Mouse (Mus musculus) intestine, embryonic 14.5 days (tissue): ENCODE data around the gene Dmbx1. TPM values are rescaled to one million over a fixed set of nuclear protein-coding genes. Genes with fewer than 3 reads are reported as not detected.
A peak's percentile ranks its signal among the peaks of the same experiment; 100 is the strongest.

Experiments
- ATAC-seq: fragments of 200-750 bp; cut with Nextera tagmentation; replicated peaks from 2 replicates; pipeline ENCODE4 v1.8.0; 2017; ENCODE audit warnings: low read depth, moderate number of reproducible peaks, moderate TSS enrichment, moderate library complexity; ENCODE audit not compliant: low FRiP score, low TSS enrichment
- DNase-seq: peaks from one replicate; pipeline ENCODE4 v3.0.0-alpha.2; 2018; ENCODE audit warnings: low spot score
- H3K27ac ChIP-seq: fragments of 300-500 bp; sonication (generic); 2 replicates; pipeline ENCODE4 v1.5.1; 2014; ENCODE audit warnings: low read depth, mild to moderate bottlenecking, control low read depth
- H3K27me3 ChIP-seq: fragments of 300-500 bp; sonication (generic); replicated peaks from 2 replicates; pipeline ENCODE4 v1.6.1; 2014; ENCODE audit warnings: low read length, control low read depth; ENCODE audit not compliant: control insufficient read depth, insufficient read depth
- H3K36me3 ChIP-seq: fragments of 300-500 bp; sonication (generic); 2 replicates; pipeline ENCODE4 v1.6.1; 2014; ENCODE audit warnings: low read length, control low read depth; ENCODE audit not compliant: control insufficient read depth, insufficient read depth
- H3K4me1 ChIP-seq: fragments of 300-500 bp; sonication (generic); replicated peaks from 2 replicates; pipeline ENCODE4 v1.6.1; 2014; ENCODE audit warnings: low read length, control low read depth, mixed read lengths; ENCODE audit not compliant: control insufficient read depth, insufficient read depth
- H3K4me2 ChIP-seq: fragments of 300-500 bp; sonication (generic); 2 replicates; pipeline ENCODE4 v1.6.1; 2014; ENCODE audit warnings: low read length
- H3K4me3 ChIP-seq: fragments of 300-500 bp; sonication (generic); 2 replicates; pipeline ENCODE4 v1.5.1; 2014; ENCODE audit warnings: low read depth, low read length, control low read depth, mixed read lengths
- H3K9ac ChIP-seq: fragments of 300-500 bp; sonication (generic); 2 replicates; pipeline ENCODE4 v1.6.1; 2014; ENCODE audit warnings: mild to moderate bottlenecking, low read length
- H3K9me3 ChIP-seq: fragments of 300-500 bp; sonication (generic); 2 replicates; pipeline ENCODE4 v1.6.1; 2016; ENCODE audit warnings: low read length, control low read depth; ENCODE audit not compliant: control insufficient read depth
- WGBS: fragments of 180-500 bp; shearing (Covaris S2); extraction: QIAGEN DNeasy Blood & Tissue Kit; methylation state at CpG from one replicate; pipeline ENCODE4 v1.1.7; 2014; 5-methylcytosine and 5-hydroxymethylcytosine counted together
- polyA plus RNA-seq: library from polyadenylated mRNA; unstranded; fragments of >200 nt; fragmentation: Nextera tagmentation; extraction: Ambion mirVana; gene quantifications from 2 replicates; pipeline ENCODE4 v1.2.1, GENCODE M21; 2014

Dmbx1 gene
- polyA plus RNA-seq, 1 experiment from 2014 or later: 0.07 TPM

DNA sequence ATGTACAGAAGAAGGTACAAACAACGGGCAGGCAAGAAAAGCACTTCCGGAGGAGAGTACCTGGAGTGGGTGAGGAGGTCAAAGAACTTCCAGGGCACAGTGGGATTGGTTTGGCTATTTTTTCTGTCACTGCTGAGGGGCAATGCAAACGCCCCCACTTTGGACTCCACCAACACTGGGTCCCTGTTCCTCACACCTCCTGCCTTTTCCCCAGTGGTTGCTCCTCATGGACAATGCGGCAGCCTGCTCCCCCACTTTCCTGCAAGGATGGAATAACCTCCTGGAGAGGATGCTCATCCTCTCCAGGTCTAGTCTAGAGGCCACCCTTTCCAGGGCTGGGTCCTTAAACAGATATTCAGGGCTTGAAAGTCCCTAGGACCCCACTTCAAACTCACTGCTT lies 39.2 kb upstream of the Dmbx1 start:
- DNase-seq (no peak), ATAC-seq (no peak)
- Histone ChIP-seq H3K4me1 (no peaks in the 10 kb centered on the region), H3K9me3 (no peaks in the 10 kb centered on the region), H3K4me2 (no peak overlapping the region), H3K27me3 (peaks cover 77% of the 10 kb centered on the region), H3K9ac (no peak overlapping the region), H3K27ac (no peak overlapping the region), H3K4me3 (no peak overlapping the region), H3K36me3 (no peaks in the 10 kb centered on the region)
- WGBS: 18% methylated on average over 4 of the region's 4 CpGs

DNA sequence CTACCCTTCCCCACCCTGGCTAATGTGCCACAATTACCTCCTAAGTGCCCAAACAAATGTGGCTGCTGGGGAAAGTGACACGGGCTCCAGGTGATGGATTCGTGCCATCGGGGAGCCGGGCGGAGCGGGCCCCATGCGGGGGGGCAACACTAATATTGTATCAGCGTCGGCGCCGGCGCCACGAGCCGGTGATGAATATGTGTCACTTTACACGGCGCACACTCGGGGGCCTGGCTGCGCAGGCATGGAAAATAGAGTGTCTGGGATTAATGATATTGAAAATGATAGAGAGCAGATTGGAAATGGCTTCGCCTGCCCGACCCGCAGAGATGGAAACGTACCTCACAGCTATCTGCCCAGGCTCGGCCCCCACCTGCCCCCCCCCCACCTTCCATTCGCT lies 32.8 kb upstream of the Dmbx1 start:
- Histone ChIP-seq H3K4me3 (no peak overlapping the region), H3K27ac (no peak overlapping the region), H3K9me3 (no peaks in the 10 kb centered on the region), H3K4me1 (no peaks in the 10 kb centered on the region), H3K27me3 (peaks cover 82% of the 10 kb centered on the region), H3K36me3 (no peaks in the 10 kb centered on the region), H3K9ac (no peak overlapping the region), H3K4me2 (no peak overlapping the region)
- WGBS: 43% methylated on average over 24 of the region's 24 CpGs
- DNase-seq: no peak
- ATAC-seq: no peak

DNA sequence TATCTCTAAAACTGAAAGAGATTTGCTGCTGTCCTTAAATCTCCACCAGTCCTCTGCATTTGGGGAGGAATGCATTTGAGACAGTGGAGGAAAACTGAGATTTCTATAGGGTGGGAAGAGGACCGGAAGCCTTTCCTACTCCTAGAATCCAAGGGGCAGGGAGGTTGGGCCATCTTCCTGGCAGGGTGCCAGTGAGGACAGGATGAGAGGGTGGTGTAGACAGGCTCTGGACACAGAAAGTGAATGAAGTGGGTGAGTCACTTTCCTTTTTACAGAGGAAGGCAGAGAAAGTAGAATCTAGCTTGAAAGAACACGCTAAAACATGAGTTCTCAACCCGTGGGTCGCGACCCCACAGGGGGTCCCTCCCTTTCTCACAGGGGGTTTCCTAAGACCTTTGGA lies 24.7 kb upstream of the Dmbx1 start:
- no peak for ATAC-seq
- WGBS: 10% methylated on average over 5 of the region's 5 CpGs

DNA sequence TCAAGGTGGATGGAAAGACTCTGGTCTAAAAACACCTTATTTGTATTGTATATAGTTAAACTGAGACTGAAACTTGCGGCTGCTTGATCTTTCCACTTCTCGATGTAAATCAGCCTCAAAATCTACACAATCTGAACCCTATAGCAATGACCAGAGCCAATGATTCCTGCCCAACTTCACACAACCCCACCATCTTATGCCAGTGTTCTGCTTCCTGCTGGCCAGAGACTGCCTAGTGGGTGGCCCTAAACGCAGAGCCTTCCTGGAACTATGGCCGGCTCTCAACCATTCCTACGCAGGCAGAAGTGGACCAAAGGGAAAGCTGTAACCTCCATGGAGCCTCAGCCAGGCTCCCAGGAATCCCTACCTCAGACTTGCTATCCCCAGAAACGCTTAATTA lies 24.0 kb upstream of the Dmbx1 start:
- peak overlapping the region; percentile 69; the same call in 1 of the 2 replicates for H3K4me2 ChIP-seq
- DNase-seq: no peak
- H3K27ac ChIP-seq: no peak overlapping the region
- no peak for ATAC-seq
- no peaks in the 10 kb centered on the region for H3K36me3 ChIP-seq
- 19% methylated on average over 6 of the region's 6 CpGs for WGBS
- H3K4me1 ChIP-seq: peaks cover 7% of the 10 kb centered on the region; the same call in 1 of the 2 replicates
- peaks cover 86% of the 10 kb centered on the region for H3K27me3 ChIP-seq
- no peak overlapping the region for H3K9ac ChIP-seq
- H3K9me3 ChIP-seq: no peaks in the 10 kb centered on the region
- peak overlapping the region; percentile 49; the same call in 1 of the 2 replicates for H3K4me3 ChIP-seq

More for the DNA sequence above, 24.7 kb upstream of the Dmbx1 start:
- no peak overlapping the region for H3K9ac ChIP-seq
- H3K27me3 ChIP-seq: peaks cover 83% of the 10 kb centered on the region
- no peaks in the 10 kb centered on the region for H3K36me3 ChIP-seq
- no peak for DNase-seq
- peaks cover 7% of the 10 kb centered on the region; the same call in 1 of the 2 replicates for H3K4me1 ChIP-seq
- H3K4me3 ChIP-seq: no peak overlapping the region
- H3K9me3 ChIP-seq: no peaks in the 10 kb centered on the region
- H3K27ac ChIP-seq: no peak overlapping the region
- H3K4me2 ChIP-seq: no peak overlapping the region

DNA sequence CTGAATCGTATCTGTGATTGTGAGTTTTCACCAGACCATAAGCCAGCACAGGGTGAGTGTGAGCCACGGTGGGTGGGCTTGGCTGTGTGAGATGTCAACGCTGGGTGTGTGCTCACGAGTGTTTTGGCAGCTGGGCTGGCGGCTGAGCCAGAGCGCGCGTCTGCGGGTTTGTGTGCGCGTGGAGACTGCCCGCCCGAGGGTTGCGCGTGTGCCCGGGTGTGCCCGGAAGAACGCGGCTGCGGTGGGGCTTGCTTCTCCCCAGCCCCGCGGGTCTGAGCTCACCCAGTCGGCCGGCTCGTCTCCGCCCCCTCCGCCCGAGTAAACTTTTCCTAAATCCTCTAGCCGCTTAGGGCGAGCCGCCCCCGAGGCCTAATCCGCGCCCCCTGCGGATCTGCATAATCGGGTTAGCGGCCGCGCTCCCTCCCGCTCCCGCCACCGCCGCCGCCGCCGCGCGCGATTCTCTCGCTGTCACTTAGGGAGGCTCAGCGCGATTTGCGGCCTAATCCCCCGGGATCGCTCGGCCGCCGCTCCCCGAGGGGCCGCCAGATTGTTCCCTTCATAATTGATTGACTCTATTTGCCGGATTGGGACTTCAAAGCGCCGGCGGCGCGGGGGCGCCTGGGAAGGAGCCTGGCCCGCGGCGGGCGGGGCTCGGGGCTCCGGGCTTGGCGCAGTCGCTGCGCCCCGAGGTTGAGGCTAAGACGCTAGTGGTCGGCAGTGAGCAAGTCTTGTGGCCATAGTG lies 23.1 kb upstream of the Dmbx1 start:
- under 1% methylated on average over 79 of the region's 79 CpGs for WGBS
- Histone ChIP-seq H3K4me1 (peaks cover 7% of the 10 kb centered on the region; the same call in 1 of the 2 replicates), H3K27ac (no peak overlapping the region), H3K9me3 (no peaks in the 10 kb centered on the region), H3K36me3 (no peaks in the 10 kb centered on the region), H3K4me2 (peak overlapping the region; percentile 69), H3K9ac (peak overlapping the region; percentile 51), H3K4me3 (peak overlapping the region; percentile 49), H3K27me3 (peaks cover 85% of the 10 kb centered on the region)
- ATAC-seq (peak; percentile 69), DNase-seq (peak; percentile 80)

DNA sequence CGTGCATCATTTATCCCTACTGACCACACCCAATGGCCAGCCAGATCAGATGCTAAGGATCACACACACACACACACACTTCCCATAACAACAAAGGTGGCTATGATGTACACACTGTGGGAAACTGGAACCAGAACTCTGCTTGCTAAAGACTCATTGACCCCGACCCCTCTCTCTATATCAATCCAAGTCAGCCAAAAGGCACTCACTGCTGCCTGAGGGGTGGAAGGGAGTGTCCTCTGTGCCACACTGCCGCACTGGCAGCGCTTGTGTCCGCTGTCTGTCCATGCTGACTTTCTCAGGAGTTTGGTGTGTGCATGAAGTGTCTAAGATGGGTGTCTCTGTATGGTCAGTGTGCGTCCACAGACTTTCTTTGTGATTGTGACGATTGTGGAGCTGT lies 22.3 kb upstream of the Dmbx1 start:
- no peaks in the 10 kb centered on the region for H3K36me3 ChIP-seq
- peaks cover 85% of the 10 kb centered on the region for H3K27me3 ChIP-seq
- DNase-seq (no peak), ATAC-seq (no peak)
- peaks cover 7% of the 10 kb centered on the region; the same call in 1 of the 2 replicates for H3K4me1 ChIP-seq
- WGBS: 15% methylated on average over 7 of the region's 7 CpGs
- H3K9me3 ChIP-seq: no peaks in the 10 kb centered on the region
- H3K9ac ChIP-seq: no peak overlapping the region
- no peak overlapping the region for H3K27ac ChIP-seq
- no peak overlapping the region for H3K4me3 ChIP-seq
- no peak overlapping the region; the same call in 1 of the 2 replicates for H3K4me2 ChIP-seq

DNA sequence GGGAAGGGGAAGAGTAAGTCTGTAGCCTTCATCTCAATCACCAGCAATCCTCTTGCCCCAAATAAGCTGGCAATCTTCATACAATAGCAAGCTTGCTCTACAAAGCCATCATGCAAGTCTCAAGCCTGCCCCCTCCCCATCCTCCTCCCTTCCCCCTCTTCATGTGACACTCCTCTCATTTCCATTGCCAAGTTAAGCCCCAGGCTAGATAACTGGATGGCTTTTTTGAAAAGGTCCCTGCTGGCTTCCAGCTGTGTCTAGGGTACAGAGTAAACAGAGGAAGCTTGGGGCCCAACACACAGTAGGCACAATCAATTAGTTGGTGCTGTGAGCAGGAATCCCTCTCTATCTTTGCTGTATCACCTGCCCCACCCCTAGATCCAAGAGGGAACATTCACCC lies 19.8 kb upstream of the Dmbx1 start:
- no peaks in the 10 kb centered on the region for H3K9me3 ChIP-seq
- peaks cover 90% of the 10 kb centered on the region for H3K27me3 ChIP-seq
- H3K4me1 ChIP-seq: peaks cover 7% of the 10 kb centered on the region; the same call in 1 of the 2 replicates
- ATAC-seq (no peak), DNase-seq (no peak)
- no peak overlapping the region for H3K27ac ChIP-seq
- no peak overlapping the region for H3K4me3 ChIP-seq
- no peak overlapping the region for H3K9ac ChIP-seq
- no peaks in the 10 kb centered on the region for H3K36me3 ChIP-seq
- H3K4me2 ChIP-seq: no peak overlapping the region

DNA sequence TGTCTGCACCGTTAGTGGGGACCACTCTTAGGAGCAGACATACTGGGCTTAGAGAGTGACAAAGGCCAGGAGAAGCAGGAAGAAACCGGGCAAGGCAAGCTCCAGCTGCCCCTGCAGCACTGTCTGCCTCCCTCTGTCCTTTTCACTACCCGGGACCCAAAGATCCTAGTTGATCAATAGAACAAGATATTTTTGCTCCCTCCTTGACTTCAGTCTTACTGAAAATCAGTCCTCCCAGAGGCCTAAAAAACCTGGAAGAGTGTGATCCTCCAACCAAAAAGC lies 15.7 kb upstream of the Dmbx1 start:
- Histone ChIP-seq H3K27ac (no peak overlapping the region), H3K9me3 (no peaks in the 10 kb centered on the region), H3K4me1 (no peaks in the 10 kb centered on the region), H3K4me3 (no peak overlapping the region), H3K9ac (no peak overlapping the region), H3K4me2 (0 out of 2 replicates have a peak overlapping the region, but pooled peaks have one; percentile 26), H3K27me3 (peaks cover 90% of the 10 kb centered on the region), H3K36me3 (no peaks in the 10 kb centered on the region)
- ATAC-seq: no peak
- WGBS: 7% methylated on average over 3 of the region's 3 CpGs
- DNase-seq: no peak
